Mouse (Mus musculus) midbrain, postnatal 0 days (tissue): ENCODE results near the gene Nudt2. TPM values are rescaled to one million over a fixed set of nuclear protein-coding genes. Genes with fewer than 3 reads are reported as not detected.

ENCODE experiments used
- ATAC-seq: fragments of 200-750 bp; cut with Nextera tagmentation; 2 replicates; pipeline ENCODE4 v1.8.0; 2017; ENCODE audit warnings: moderate number of reproducible peaks, mild to moderate bottlenecking, moderate TSS enrichment, moderate library complexity; ENCODE audit not compliant: low FRiP score
- DNase-seq: peaks from one replicate; pipeline ENCODE4 v3.0.0-alpha.2; 2015; ENCODE audit warnings: low spot score
- H3K27ac ChIP-seq: fragments of 300-500 bp; sonication (generic); 2 replicates; pipeline ENCODE4 v1.5.1; 2014; ENCODE audit warnings: low read depth, mild to moderate bottlenecking, low read length, mixed read lengths
- H3K27me3 ChIP-seq: fragments of 300-500 bp; sonication (generic); 2 replicates; pipeline ENCODE4 v1.6.1; 2014; ENCODE audit warnings: low read length, control low read depth, mixed read lengths; ENCODE audit not compliant: insufficient read depth
- H3K36me3 ChIP-seq: fragments of 300-500 bp; sonication (generic); 2 replicates; pipeline ENCODE4 v1.6.1; 2014; ENCODE audit warnings: low read length, control low read depth, mixed read lengths; ENCODE audit not compliant: insufficient read depth
- H3K4me1 ChIP-seq: fragments of 300-500 bp; sonication (generic); 2 replicates; pipeline ENCODE4 v1.6.1; 2014; ENCODE audit warnings: mild to moderate bottlenecking, control low read depth, antibody characterized with exemption, low read length, mixed read lengths; ENCODE audit not compliant: insufficient read depth
- H3K4me2 ChIP-seq: fragments of 300-500 bp; sonication (generic); 2 replicates; pipeline ENCODE4 v1.6.1; 2014; ENCODE audit warnings: low read depth, mild to moderate bottlenecking, low read length, mixed read lengths; ENCODE audit not compliant: poor library complexity, severe bottlenecking
- H3K4me3 ChIP-seq: fragments of 300-500 bp; sonication (generic); 2 replicates; pipeline ENCODE4 v1.5.1; 2014; ENCODE audit warnings: low read depth, mild to moderate bottlenecking, low read length, moderate library complexity
- H3K9ac ChIP-seq: fragments of 300-500 bp; sonication (generic); replicated peaks from 2 replicates; pipeline ENCODE4 v1.6.1; 2014; ENCODE audit warnings: mild to moderate bottlenecking, low read length, moderate library complexity, mixed read lengths; ENCODE audit not compliant: poor library complexity, severe bottlenecking
- H3K9me3 ChIP-seq: fragments of 300-500 bp; sonication (generic); 2 replicates; pipeline ENCODE4 v1.6.1; 2016; ENCODE audit warnings: low read length, control low read depth
- CTCF ChIP-seq: IDR thresholded peaks from 2 replicates; pipeline ENCODE4 v1.5.1; 2016; ENCODE audit warnings: antibody characterized with exemption, mild to moderate bottlenecking
- WGBS: fragments of 180-500 bp; shearing (Covaris S2); extraction: QIAGEN DNeasy Blood & Tissue Kit; methylation state at CpG from one replicate; pipeline ENCODE4 v1.1.7; 2014; 5-methylcytosine and 5-hydroxymethylcytosine counted together
- polyA plus RNA-seq: library from polyadenylated mRNA; unstranded; fragments of >200 nt; fragmentation: Nextera tagmentation; extraction: Ambion mirVana; gene quantifications from 2 replicates; pipeline ENCODE4 v1.2.1, GENCODE M21; 2015
- total RNA-seq: library from RNA; depleted of rRNA; stranded (reverse); fragments of >200 nt; gene quantifications from 2 replicates; pipeline ENCODE4 v1.2.3, GENCODE M21; 2014; rRNA removed

Gene Nudt2
- total and polyA plus RNA-seq, 2 experiments from 2014 or later = 41.0 to 70.7 TPM

- ATAC-seq = 0 out of 2 replicates have a peak, but pooled peaks have one; percentile 10
- H3K9me3 ChIP-seq = no peaks in the 10 kb centered on the region
- no peak for TF ChIP-seq CTCF
- 9% methylated on average over 7 of the region's 7 CpGs for WGBS
- H3K27ac ChIP-seq = peak overlapping the region; percentile 27; the same call in 1 of the 2 replicates
- H3K4me2 ChIP-seq = no peak overlapping the region
- peak overlapping the region; percentile 19; the same call in 1 of the 2 replicates for H3K9ac ChIP-seq
- peaks cover 8% of the 10 kb centered on the region; the same call in 1 of the 2 replicates for H3K36me3 ChIP-seq
- peaks cover 5% of the 10 kb centered on the region; the same call in 1 of the 2 replicates for H3K4me1 ChIP-seq
- no peaks in the 10 kb centered on the region for H3K27me3 ChIP-seq
- no peak overlapping the region for H3K4me3 ChIP-seq
- no peak for DNase-seq
Observed at GRCm38 (mm10) chr4:41526553-41526952, 61.6 kb downstream of the Nudt2 start.

GRCm38 (mm10) chr4:41527076-41527475 lies 62.1 kb downstream of the Nudt2 start:
- Histone ChIP-seq H3K9ac (no peak overlapping the region; the same call in 1 of the 2 replicates), H3K27me3 (no peaks in the 10 kb centered on the region), H3K36me3 (peaks cover 8% of the 10 kb centered on the region; the same call in 1 of the 2 replicates), H3K4me3 (no peak overlapping the region), H3K4me2 (peak overlapping the region; percentile 13; the same call in 1 of the 2 replicates), H3K4me1 (peaks cover 5% of the 10 kb centered on the region; the same call in 1 of the 2 replicates), H3K9me3 (no peaks in the 10 kb centered on the region), H3K27ac (peak overlapping the region; percentile 27; the same call in 1 of the 2 replicates)
- no peak for TF ChIP-seq CTCF
- ATAC-seq (no peak), DNase-seq (no peak)
- WGBS = 16% methylated on average over 13 of the region's 13 CpGs

- DNase-seq (peak; percentile 53), ATAC-seq (no peak)
- Histone ChIP-seq H3K4me1 (peaks cover 5% of the 10 kb centered on the region; the same call in 1 of the 2 replicates), H3K9me3 (no peaks in the 10 kb centered on the region), H3K27ac (no peak overlapping the region), H3K4me2 (no peak overlapping the region), H3K27me3 (no peaks in the 10 kb centered on the region), H3K4me3 (no peak overlapping the region), H3K9ac (no peak overlapping the region), H3K36me3 (peaks cover 8% of the 10 kb centered on the region; the same call in 1 of the 2 replicates)
- TF ChIP-seq CTCF = no peak
- WGBS = 19% methylated on average over 8 of the region's 8 CpGs
Observed at GRCm38 (mm10) chr4:41527996-41528395, 63.0 kb downstream of the Nudt2 start.

Other genes with a start within 250 kb of the Nudt2 start
- gene Ubap2, start 190.0 kb upstream of the Nudt2 start, total RNA-seq = 19.1 and 36.1 TPM in 2 replicates
- gene Ubap2, start 190.0 kb upstream of the Nudt2 start, polyA plus RNA-seq = 36.2 and 38.5 TPM in 2 replicates
- gene Dcaf12, start 150.3 kb upstream of the Nudt2 start, total RNA-seq = 61.2 and 65.8 TPM in 2 replicates
- gene Dcaf12, start 150.3 kb upstream of the Nudt2 start, polyA plus RNA-seq = 52.6 and 53.2 TPM in 2 replicates
- 35.0 and 42.1 TPM in 2 replicates for gene Ubap1, start 116.2 kb upstream of the Nudt2 start, total RNA-seq
- 55.1 and 58.8 TPM in 2 replicates for gene Ubap1, start 116.2 kb upstream of the Nudt2 start, polyA plus RNA-seq
- gene Kif24, start 264 bp upstream of the Nudt2 start, total RNA-seq = 2.7 and 4.9 TPM in 2 replicates
- gene Kif24, start 264 bp upstream of the Nudt2 start, polyA plus RNA-seq = 1.4 TPM in 2 replicates
- gene AI464131, start 37.9 kb downstream of the Nudt2 start, total RNA-seq = 40.5 and 46.0 TPM in 2 replicates
- gene AI464131, start 37.9 kb downstream of the Nudt2 start, polyA plus RNA-seq = 15.7 and 18.1 TPM in 2 replicates
- gene 1110017D15Rik, start 52.2 kb downstream of the Nudt2 start, total RNA-seq = 10.9 and 11.8 TPM in 2 replicates
- gene 1110017D15Rik, start 52.2 kb downstream of the Nudt2 start, polyA plus RNA-seq = 18.1 and 20.7 TPM in 2 replicates
- gene Fam219a, start 104.4 kb downstream of the Nudt2 start, total RNA-seq = 125 and 130 TPM in 2 replicates
- 20.5 and 24.1 TPM in 2 replicates for gene Fam219a, start 104.4 kb downstream of the Nudt2 start, polyA plus RNA-seq
- 1.7 and 6.1 TPM in 2 replicates for gene Dnaic1, start 104.6 kb downstream of the Nudt2 start, total RNA-seq
- gene Dnaic1, start 104.6 kb downstream of the Nudt2 start, polyA plus RNA-seq = 3.2 and 3.8 TPM in 2 replicates
- 167 and 217 TPM in 2 replicates for gene Enho, start 175.2 kb downstream of the Nudt2 start, total RNA-seq
- 146 and 157 TPM in 2 replicates for gene Enho, start 175.2 kb downstream of the Nudt2 start, polyA plus RNA-seq
- 61.6 and 69.2 TPM in 2 replicates for gene Cntfr, start 231.9 kb downstream of the Nudt2 start, total RNA-seq
- 20.1 and 23.4 TPM in 2 replicates for gene Cntfr, start 231.9 kb downstream of the Nudt2 start, polyA plus RNA-seq
- gene Il11ra1, start 234.8 kb downstream of the Nudt2 start, total RNA-seq = 21.8 and 26.5 TPM in 2 replicates
- 28.8 and 35.3 TPM in 2 replicates for gene Il11ra1, start 234.8 kb downstream of the Nudt2 start, polyA plus RNA-seq
- 38.3 and 39.7 TPM in 2 replicates for gene Rpp25l, start 248.4 kb downstream of the Nudt2 start, total RNA-seq
- gene Rpp25l, start 248.4 kb downstream of the Nudt2 start, polyA plus RNA-seq = 44.3 and 49.9 TPM in 2 replicates